Mouse (Mus musculus): ENCODE measurements around the gene Ptprn. TPM values are rescaled to one million over a fixed set of nuclear protein-coding genes. Genes with fewer than 3 reads are reported as not detected.

The Ptprn gene
- polyA plus RNA-seq, 1 experiment: 0.35 TPM

GRCm38 (mm10) chr1:75277195-75278188 lies 13.2 kb upstream of the Ptprn start:
- no peak overlapping the region for H3K27ac ChIP-seq (ENCODE audit: insufficient read depth, low read length)
- WGBS: 12% methylated on average over 23 of the region's 23 CpGs
- H3K27me3 ChIP-seq (ENCODE audit: control insufficient read depth, insufficient read depth, low read length): no peaks in the 10 kb centered on the region
- H3K4me3 ChIP-seq (ENCODE audit: extremely low read depth, insufficient read depth, insufficient read length): no peak overlapping the region
- TF ChIP-seq POLR2A (IDR thresholded peaks at IDR 0.05; ENCODE audit: low read depth, low read length) (no peak), CTCF (IDR thresholded peaks at IDR 0.05; ENCODE audit: extremely low read depth, insufficient read depth, insufficient read length, insufficient replicate concordance) (no peak)
- no peak for DNase-seq (ENCODE audit: low read depth in 1 of 2, low spot score in 2 of 2)
- H3K4me1 ChIP-seq (ENCODE audit: control insufficient read depth, insufficient read depth, insufficient read length): no peaks in the 10 kb centered on the region
- H3K36me3 ChIP-seq (ENCODE audit: control insufficient read depth, insufficient read depth, low read length): no peaks in the 10 kb centered on the region

- Histone ChIP-seq H3K27ac (ENCODE audit: insufficient read depth, low read length) (no peak overlapping the region), H3K4me1 (ENCODE audit: control insufficient read depth, insufficient read depth, insufficient read length) (no peaks in the 10 kb centered on the region), H3K27me3 (ENCODE audit: control insufficient read depth, insufficient read depth, low read length) (peaks cover 10% of the 10 kb centered on the region), H3K4me3 (ENCODE audit: extremely low read depth, insufficient read depth, insufficient read length) (no peak overlapping the region), H3K36me3 (ENCODE audit: control insufficient read depth, insufficient read depth, low read length) (no peaks in the 10 kb centered on the region)
- TF ChIP-seq CTCF (IDR thresholded peaks at IDR 0.05; ENCODE audit: extremely low read depth, insufficient read depth, insufficient read length, insufficient replicate concordance) (no peak), POLR2A (IDR thresholded peaks at IDR 0.05; ENCODE audit: low read depth, low read length) (no peak)
- 3% methylated on average over 40 of the region's 40 CpGs for WGBS
- peak in 1 of 2 experiments; percentile 12 for DNase-seq (ENCODE audit: low read depth in 1 of 2, low spot score in 2 of 2)
These were observed 1.0 kb downstream of the Ptprn start for GRCm38 (mm10) chr1:75262969-75263951.

DNA sequence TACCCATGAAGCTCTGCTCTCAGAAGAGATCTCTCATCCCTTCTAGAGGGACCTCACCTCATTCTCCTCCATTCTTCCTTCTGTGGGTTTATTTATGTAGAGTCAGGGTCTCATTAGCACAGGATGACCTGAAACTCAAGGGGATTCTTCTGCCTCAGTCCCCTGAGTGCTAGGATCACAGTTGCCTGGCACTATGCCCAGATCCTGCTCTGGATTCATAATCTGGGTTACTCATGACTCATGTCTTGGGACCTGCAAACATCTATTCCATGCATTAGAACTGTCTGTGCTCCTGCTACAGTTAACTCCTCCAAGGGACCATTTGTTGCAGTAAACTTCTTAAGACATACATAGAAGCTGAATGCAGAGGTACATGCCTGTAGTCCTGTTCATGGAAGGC lies 3.0 kb downstream of the Ptprn start:
- no peak overlapping the region for H3K4me3 ChIP-seq (ENCODE audit: extremely low read depth, insufficient read depth, insufficient read length)
- H3K27ac ChIP-seq (ENCODE audit: insufficient read depth, low read length): no peak overlapping the region
- no peak for TF ChIP-seq POLR2A (IDR thresholded peaks at IDR 0.05; ENCODE audit: low read depth, low read length)
- DNase-seq (ENCODE audit: low read depth in 1 of 2, low spot score in 2 of 2): no peak
- H3K4me1 ChIP-seq (ENCODE audit: control insufficient read depth, insufficient read depth, insufficient read length): no peaks in the 10 kb centered on the region
- peaks cover 10% of the 10 kb centered on the region for H3K27me3 ChIP-seq (ENCODE audit: control insufficient read depth, insufficient read depth, low read length)
- H3K36me3 ChIP-seq (ENCODE audit: control insufficient read depth, insufficient read depth, low read length): no peaks in the 10 kb centered on the region

- TF ChIP-seq POLR2A (IDR thresholded peaks at IDR 0.05; ENCODE audit: low read depth, low read length) (no peak), CTCF (IDR thresholded peaks at IDR 0.05; ENCODE audit: extremely low read depth, insufficient read depth, insufficient read length, insufficient replicate concordance) (no peak)
- Histone ChIP-seq H3K4me3 (ENCODE audit: extremely low read depth, insufficient read depth, insufficient read length) (no peak overlapping the region), H3K27ac (ENCODE audit: insufficient read depth, low read length) (no peak overlapping the region), H3K27me3 (ENCODE audit: control insufficient read depth, insufficient read depth, low read length) (no peaks in the 10 kb centered on the region), H3K36me3 (ENCODE audit: control insufficient read depth, insufficient read depth, low read length) (no peaks in the 10 kb centered on the region), H3K4me1 (ENCODE audit: control insufficient read depth, insufficient read depth, insufficient read length) (peaks cover 4% of the 10 kb centered on the region; the same call in 1 of the 2 replicates)
- DNase-seq (ENCODE audit: low read depth in 1 of 2, low spot score in 2 of 2): no peak
- 19% methylated on average over 10 of the region's 10 CpGs for WGBS
These were observed 8.7 kb downstream of the Ptprn start for GRCm38 (mm10) chr1:75255516-75256046.

- H3K27ac ChIP-seq (ENCODE audit: insufficient read depth, low read length): no peak overlapping the region
- DNase-seq (ENCODE audit: low read depth in 1 of 2, low spot score in 2 of 2): no peak
- no peak overlapping the region for H3K4me3 ChIP-seq (ENCODE audit: extremely low read depth, insufficient read depth, insufficient read length)
- no peak for TF ChIP-seq CTCF (IDR thresholded peaks at IDR 0.05; ENCODE audit: extremely low read depth, insufficient read depth, insufficient read length, insufficient replicate concordance)
- no peak for TF ChIP-seq POLR2A (IDR thresholded peaks at IDR 0.05; ENCODE audit: low read depth, low read length)
- WGBS: 77% methylated on average over 8 of the region's 8 CpGs
- no peaks in the 10 kb centered on the region for H3K36me3 ChIP-seq (ENCODE audit: control insufficient read depth, insufficient read depth, low read length)
- H3K4me1 ChIP-seq (ENCODE audit: control insufficient read depth, insufficient read depth, insufficient read length): peaks cover 4% of the 10 kb centered on the region; the same call in 1 of the 2 replicates
- no peaks in the 10 kb centered on the region for H3K27me3 ChIP-seq (ENCODE audit: control insufficient read depth, insufficient read depth, low read length)
These were observed 9.7 kb downstream of the Ptprn start for GRCm38 (mm10) chr1:75254625-75255013.

DNA sequence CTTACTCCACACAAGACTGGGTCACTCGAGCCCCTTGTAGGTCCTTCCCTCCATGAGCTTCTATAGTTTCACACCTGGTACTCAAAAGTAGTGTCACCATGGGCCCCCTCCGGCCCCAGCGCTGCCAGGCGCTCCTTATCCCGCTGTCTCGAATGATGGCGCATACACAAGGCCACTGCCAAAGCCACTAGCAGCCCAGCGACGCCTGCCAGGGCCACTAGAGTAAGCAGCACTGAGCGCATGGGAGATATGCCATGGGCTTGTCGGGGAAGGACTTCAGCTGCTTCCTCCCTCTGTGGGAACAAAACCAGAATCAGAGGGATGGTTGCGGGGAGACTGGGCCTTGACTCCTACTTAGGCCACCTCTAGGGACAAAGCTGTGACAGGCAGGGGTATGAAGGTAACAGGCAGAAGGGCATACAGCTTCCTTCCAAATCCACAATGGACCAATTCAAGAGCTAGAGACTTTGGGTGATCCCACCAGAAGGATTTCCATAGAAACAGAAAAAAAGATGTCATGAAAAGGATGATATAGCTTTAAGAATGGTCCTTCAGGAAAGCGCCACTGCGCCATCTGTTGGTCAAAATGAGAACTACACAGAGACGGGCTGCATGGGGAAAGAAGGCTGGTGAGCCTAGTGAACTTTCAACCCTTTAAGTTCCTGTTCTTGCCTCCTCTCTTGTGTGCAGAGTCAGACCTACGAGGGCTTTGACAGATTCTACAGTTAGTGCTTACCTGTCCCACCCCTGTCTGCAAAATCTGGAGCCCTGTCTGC lies 10.3 kb downstream of the Ptprn start:
- peaks cover 4% of the 10 kb centered on the region; the same call in 1 of the 2 replicates for H3K4me1 ChIP-seq (ENCODE audit: control insufficient read depth, insufficient read depth, insufficient read length)
- WGBS: 59% methylated on average over 16 of the region's 16 CpGs
- no peak overlapping the region for H3K27ac ChIP-seq (ENCODE audit: insufficient read depth, low read length)
- peak; percentile 73; the same call in 1 of the 2 replicates for TF ChIP-seq CTCF (IDR thresholded peaks at IDR 0.05; ENCODE audit: extremely low read depth, insufficient read depth, insufficient read length, insufficient replicate concordance)
- TF ChIP-seq POLR2A (IDR thresholded peaks at IDR 0.05; ENCODE audit: low read depth, low read length): no peak
- peak; percentile 57 to 82 for DNase-seq (ENCODE audit: low read depth in 1 of 2, low spot score in 2 of 2)
- H3K27me3 ChIP-seq (ENCODE audit: control insufficient read depth, insufficient read depth, low read length): no peaks in the 10 kb centered on the region
- no peak overlapping the region for H3K4me3 ChIP-seq (ENCODE audit: extremely low read depth, insufficient read depth, insufficient read length)
- H3K36me3 ChIP-seq (ENCODE audit: control insufficient read depth, insufficient read depth, low read length): no peaks in the 10 kb centered on the region
